Mouse (Mus musculus): ENCODE measurements around the gene Ypel5. TPM values are rescaled to one million over a fixed set of nuclear protein-coding genes. Genes with fewer than 3 reads are reported as not detected.

Ypel5 gene
- polyA plus RNA-seq, 1 experiment = 72.9 TPM

- no peak for TF ChIP-seq CTCF (IDR thresholded peaks at IDR 0.05; ENCODE audit: extremely low read depth, insufficient read depth, low read length)
- TF ChIP-seq POLR2A (IDR thresholded peaks at IDR 0.05; ENCODE audit: extremely low read depth, insufficient read depth, low read length) = no peak
- H3K27ac ChIP-seq (ENCODE audit: insufficient read depth, low read length) = no peak overlapping the region
- no peaks in the 10 kb centered on the region for H3K4me1 ChIP-seq (ENCODE audit: control insufficient read depth, insufficient read depth, low read length)
- H3K4me3 ChIP-seq (ENCODE audit: insufficient read depth, low read length) = no peak overlapping the region
These were observed 31.9 kb downstream of the Ypel5 start for GRCm38 (mm10) chr17:72868181-72868580.

GRCm38 (mm10) chr17:72878979-72879378 lies 42.7 kb downstream of the Ypel5 start:
- Histone ChIP-seq H3K4me1 (ENCODE audit: control insufficient read depth, insufficient read depth, low read length) (no peaks in the 10 kb centered on the region), H3K4me3 (ENCODE audit: insufficient read depth, low read length) (no peak overlapping the region), H3K27ac (ENCODE audit: insufficient read depth, low read length) (no peak overlapping the region)
- no peak for TF ChIP-seq POLR2A (IDR thresholded peaks at IDR 0.05; ENCODE audit: extremely low read depth, insufficient read depth, low read length)
- no peak for TF ChIP-seq CTCF (IDR thresholded peaks at IDR 0.05; ENCODE audit: extremely low read depth, insufficient read depth, low read length)

- Histone ChIP-seq H3K4me1 (ENCODE audit: control insufficient read depth, insufficient read depth, low read length) (no peaks in the 10 kb centered on the region), H3K4me3 (ENCODE audit: insufficient read depth, low read length) (no peak overlapping the region), H3K27ac (ENCODE audit: insufficient read depth, low read length) (no peak overlapping the region)
- no peak for TF ChIP-seq CTCF (IDR thresholded peaks at IDR 0.05; ENCODE audit: extremely low read depth, insufficient read depth, low read length)
- no peak for TF ChIP-seq POLR2A (IDR thresholded peaks at IDR 0.05; ENCODE audit: extremely low read depth, insufficient read depth, low read length)
These were observed 43.9 kb downstream of the Ypel5 start for GRCm38 (mm10) chr17:72880156-72880555.

- no peak for TF ChIP-seq CTCF (IDR thresholded peaks at IDR 0.05; ENCODE audit: extremely low read depth, insufficient read depth, low read length)
- no peak for TF ChIP-seq POLR2A (IDR thresholded peaks at IDR 0.05; ENCODE audit: extremely low read depth, insufficient read depth, low read length)
- no peaks in the 10 kb centered on the region for H3K4me1 ChIP-seq (ENCODE audit: control insufficient read depth, insufficient read depth, low read length)
- H3K27ac ChIP-seq (ENCODE audit: insufficient read depth, low read length) = no peak overlapping the region
These were observed 44.8 kb downstream of the Ypel5 start for GRCm38 (mm10) chr17:72881051-72881450.

GRCm38 (mm10) chr17:72881804-72882203 lies 45.6 kb downstream of the Ypel5 start:
- Histone ChIP-seq H3K27ac (ENCODE audit: insufficient read depth, low read length) (no peak overlapping the region), H3K4me3 (ENCODE audit: insufficient read depth, low read length) (no peak overlapping the region), H3K4me1 (ENCODE audit: control insufficient read depth, insufficient read depth, low read length) (no peaks in the 10 kb centered on the region)
- TF ChIP-seq CTCF (IDR thresholded peaks at IDR 0.05; ENCODE audit: extremely low read depth, insufficient read depth, low read length) = no peak
- TF ChIP-seq POLR2A (IDR thresholded peaks at IDR 0.05; ENCODE audit: extremely low read depth, insufficient read depth, low read length) = no peak

More at GRCm38 (mm10) chr17:72881051-72881450, 44.8 kb downstream of the Ypel5 start:
- no peak overlapping the region for H3K4me3 ChIP-seq (ENCODE audit: insufficient read depth, low read length)

- no peak for TF ChIP-seq POLR2A (IDR thresholded peaks at IDR 0.05; ENCODE audit: extremely low read depth, insufficient read depth, low read length)
- TF ChIP-seq CTCF (IDR thresholded peaks at IDR 0.05; ENCODE audit: extremely low read depth, insufficient read depth, low read length) = peak; percentile 75
- Histone ChIP-seq H3K4me3 (ENCODE audit: insufficient read depth, low read length) (no peak overlapping the region), H3K27ac (ENCODE audit: insufficient read depth, low read length) (no peak overlapping the region), H3K4me1 (ENCODE audit: control insufficient read depth, insufficient read depth, low read length) (no peaks in the 10 kb centered on the region)
These were observed 53.5 kb downstream of the Ypel5 start for GRCm38 (mm10) chr17:72889556-72890397.

- TF ChIP-seq POLR2A (IDR thresholded peaks at IDR 0.05; ENCODE audit: extremely low read depth, insufficient read depth, low read length) (no peak), CTCF (IDR thresholded peaks at IDR 0.05; ENCODE audit: extremely low read depth, insufficient read depth, low read length) (no peak)
- no peaks in the 10 kb centered on the region for H3K4me1 ChIP-seq (ENCODE audit: control insufficient read depth, insufficient read depth, low read length)
- H3K4me3 ChIP-seq (ENCODE audit: insufficient read depth, low read length) = no peak overlapping the region
- no peak overlapping the region for H3K27ac ChIP-seq (ENCODE audit: insufficient read depth, low read length)
These were observed 54.2 kb downstream of the Ypel5 start for GRCm38 (mm10) chr17:72890398-72890898.

- no peak for TF ChIP-seq POLR2A (IDR thresholded peaks at IDR 0.05; ENCODE audit: extremely low read depth, insufficient read depth, low read length)
- no peak for TF ChIP-seq CTCF (IDR thresholded peaks at IDR 0.05; ENCODE audit: extremely low read depth, insufficient read depth, low read length)
- no peaks in the 10 kb centered on the region for H3K4me1 ChIP-seq (ENCODE audit: control insufficient read depth, insufficient read depth, low read length)
These were observed 55.3 kb downstream of the Ypel5 start for GRCm38 (mm10) chr17:72891556-72891955.

GRCm38 (mm10) chr17:72895506-72895905 lies 59.3 kb downstream of the Ypel5 start:
- H3K4me1 ChIP-seq (ENCODE audit: control insufficient read depth, insufficient read depth, low read length) = no peaks in the 10 kb centered on the region
- H3K4me3 ChIP-seq (ENCODE audit: insufficient read depth, low read length) = no peak overlapping the region
- TF ChIP-seq POLR2A (IDR thresholded peaks at IDR 0.05; ENCODE audit: extremely low read depth, insufficient read depth, low read length) (no peak), CTCF (IDR thresholded peaks at IDR 0.05; ENCODE audit: extremely low read depth, insufficient read depth, low read length) (no peak)
- H3K27ac ChIP-seq (ENCODE audit: insufficient read depth, low read length) = no peak overlapping the region

More at GRCm38 (mm10) chr17:72891556-72891955, 55.3 kb downstream of the Ypel5 start:
- Histone ChIP-seq H3K4me3 (ENCODE audit: insufficient read depth, low read length) (no peak overlapping the region), H3K27ac (ENCODE audit: insufficient read depth, low read length) (no peak overlapping the region)

- no peak overlapping the region for H3K4me3 ChIP-seq (ENCODE audit: insufficient read depth, low read length)
- TF ChIP-seq CTCF (IDR thresholded peaks at IDR 0.05; ENCODE audit: extremely low read depth, insufficient read depth, low read length) (no peak), POLR2A (IDR thresholded peaks at IDR 0.05; ENCODE audit: extremely low read depth, insufficient read depth, low read length) (no peak)
- H3K4me1 ChIP-seq (ENCODE audit: control insufficient read depth, insufficient read depth, low read length) = no peaks in the 10 kb centered on the region
- H3K27ac ChIP-seq (ENCODE audit: insufficient read depth, low read length) = no peak overlapping the region
These were observed 60.8 kb downstream of the Ypel5 start for GRCm38 (mm10) chr17:72897076-72897475.
